9 mouse cellular contexts compared by ENCODE assay signal in the genomic region with DNA sequence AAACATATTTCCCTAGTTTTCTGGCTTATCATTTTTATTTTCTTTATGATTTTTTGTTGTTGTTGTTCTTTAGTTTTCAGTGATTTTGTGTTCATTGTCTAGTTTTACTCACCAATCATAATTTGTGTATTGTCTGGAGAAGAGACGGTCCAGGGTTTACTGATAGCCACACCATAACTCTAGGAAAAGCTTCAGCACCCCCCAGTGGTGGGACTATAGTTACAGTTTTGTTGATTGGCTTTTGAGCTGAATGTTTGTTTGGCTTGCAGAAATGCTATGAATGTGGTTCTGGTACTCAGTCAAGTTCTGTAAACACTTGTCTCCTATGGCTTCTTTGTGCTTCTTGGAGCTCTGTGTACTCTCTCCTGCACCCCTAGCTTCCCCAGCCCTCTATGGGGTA.
DNase-seq lines count a peak whose midpoint lies in the region; ATAC-seq lines count a peak whose summit lies in the region.
"Had no signal": no experiment of that assay in that cellular context is flagged by ENCODE, and none has a peak within 500 bp of the region (broad histone marks: within the 10 kb centered on the region; RNA-seq: fewer than 3 reads in every experiment).

No protein-coding gene starts in this region.

- ATAC-seq in midbrain, embryonic 11.5 days (ENCODE audit: low FRiP score): no peak

- H3K9me3 ChIP-seq in heart, embryonic 10.5 days: no peaks in the 10 kb centered on the region
- no peaks in the 10 kb centered on the region for H3K9me3 ChIP-seq in midbrain, embryonic 11.5 days (ENCODE audit: control insufficient read depth, low read length)
- H3K9me3 ChIP-seq: limb, embryonic 12.5 days had no signal

- WGBS in heart, embryonic 10.5 days: 52% methylated on average over 1 of the region's 1 CpGs
- WGBS in midbrain, embryonic 11.5 days: 87% methylated on average over 1 of the region's 1 CpGs

- H3K36me3 ChIP-seq in heart, embryonic 10.5 days: peaks cover 78% of the 10 kb centered on the region
- peaks cover 17% of the 10 kb centered on the region for H3K36me3 ChIP-seq in splenic B cell, adult 2 months (ENCODE audit: control insufficient read depth, insufficient read depth, low read length, poor library complexity, severe bottlenecking)
- H3K36me3 ChIP-seq in midbrain, embryonic 11.5 days (ENCODE audit: control insufficient read depth, insufficient read depth, low read length): peaks cover 10% of the 10 kb centered on the region; the same call in 1 of the 2 replicates

- peaks cover 2% of the 10 kb centered on the region; the same call in 1 of the 2 replicates for H3K4me1 ChIP-seq in heart, embryonic 10.5 days
- H3K4me1 ChIP-seq in midbrain, embryonic 11.5 days (ENCODE audit: control insufficient read depth, insufficient read depth, low read length): no peaks in the 10 kb centered on the region
- H3K4me1 ChIP-seq: limb, embryonic 12.5 days had no signal

- peak; percentile 56 to 82 for DNase-seq in heart, adult 18-20 months
- no peak for DNase-seq in heart, embryonic 10.5 days (ENCODE audit: low spot score)
- DNase-seq in ovary, postnatal 14 days (ENCODE audit: low spot score): peak; percentile 25
- no peak for DNase-seq in ovary, adult 18-20 months (ENCODE audit: low spot score)
- peak; percentile 31 to 77 for DNase-seq in adrenal gland, postnatal 36 days
- peak; percentile 64 to 84 for DNase-seq in kidney, postnatal 36 days
- peak; percentile 51 for DNase-seq in splenic B cell, adult 2 months (ENCODE audit: low read depth, low spot score)
- no peak for DNase-seq in midbrain, embryonic 11.5 days (ENCODE audit: low spot score, missing footprints)

- no peaks in the 10 kb centered on the region for H3K27me3 ChIP-seq in heart, embryonic 10.5 days (ENCODE audit: insufficient read depth, poor library complexity, severe bottlenecking)
- H3K27me3 ChIP-seq in splenic B cell, adult 2 months (ENCODE audit: control insufficient read depth, insufficient read depth, low read length, poor library complexity, severe bottlenecking): no peaks in the 10 kb centered on the region
- no peaks in the 10 kb centered on the region for H3K27me3 ChIP-seq in midbrain, embryonic 11.5 days (ENCODE audit: control insufficient read depth, insufficient read depth, low read length)
- H3K27me3 ChIP-seq: limb, embryonic 12.5 days had no signal

- no peak overlapping the region for H3K4me3 ChIP-seq in heart, embryonic 10.5 days
- no peak overlapping the region for H3K4me3 ChIP-seq in midbrain, embryonic 11.5 days (ENCODE audit: low read depth, low read length)
- H3K4me3 ChIP-seq: limb, embryonic 12.5 days had no signal

- H3K9ac ChIP-seq in midbrain, embryonic 11.5 days (ENCODE audit: low read length): no peak overlapping the region
- H3K9ac ChIP-seq: limb, embryonic 12.5 days had no signal

- H3K27ac ChIP-seq in heart, embryonic 10.5 days: no peak overlapping the region
- no peak overlapping the region for H3K27ac ChIP-seq in midbrain, embryonic 11.5 days (ENCODE audit: low read depth, low read length)
- H3K27ac ChIP-seq: limb, embryonic 12.5 days had no signal

- no peak overlapping the region for H3K4me2 ChIP-seq in midbrain, embryonic 11.5 days
- H3K4me2 ChIP-seq: limb, embryonic 12.5 days had no signal

Comparison
In these comparisons a context has a peak if more than half of its experiments do, and no peak if none do; other contexts are left out.
1. DNase-seq: peak in heart, adult 18-20 months (2 of 2), ovary, postnatal 14 days (single experiment), adrenal gland, postnatal 36 days (2 of 2), kidney, postnatal 36 days (2 of 2) and splenic B cell, adult 2 months (single experiment); none in heart, embryonic 10.5 days (single experiment), ovary, adult 18-20 months (single experiment) and midbrain, embryonic 11.5 days (single experiment).